Mouse (Mus musculus) intestine, postnatal 0 days (tissue): ENCODE data around the gene Dbnl. TPM values are rescaled to one million over a fixed set of nuclear protein-coding genes. Genes with fewer than 3 reads are reported as not detected.

Source experiments
- ATAC-seq: fragments of 200-750 bp; cut with Nextera tagmentation; 2 replicates; pipeline ENCODE4 v1.8.0; 2017; ENCODE audit warnings: mild to moderate bottlenecking, moderate TSS enrichment, moderate library complexity
- H3K27ac ChIP-seq: fragments of 300-500 bp; sonication (generic); 2 replicates; pipeline ENCODE4 v1.5.1; 2014; ENCODE audit warnings: mild to moderate bottlenecking, low read depth, low read length, moderate library complexity
- H3K27me3 ChIP-seq: fragments of 300-500 bp; sonication (generic); replicated peaks from 2 replicates; pipeline ENCODE4 v1.6.1; 2014; ENCODE audit warnings: low read length, mixed read lengths; ENCODE audit not compliant: control insufficient read depth, insufficient read depth
- H3K36me3 ChIP-seq: fragments of 300-500 bp; sonication (generic); 2 replicates; pipeline ENCODE4 v1.6.1; 2014; ENCODE audit warnings: mild to moderate bottlenecking, moderate library complexity; ENCODE audit not compliant: control insufficient read depth, insufficient read depth
- H3K4me1 ChIP-seq: fragments of 300-500 bp; sonication (generic); replicated peaks from 2 replicates; pipeline ENCODE4 v1.6.1; 2014; ENCODE audit warnings: antibody characterized with exemption, low read length, mixed read lengths; ENCODE audit not compliant: control insufficient read depth, insufficient read depth
- H3K4me2 ChIP-seq: fragments of 300-500 bp; sonication (generic); replicated peaks from 2 replicates; pipeline ENCODE4 v1.6.1; 2014; ENCODE audit warnings: low read depth, mild to moderate bottlenecking, moderate library complexity
- H3K4me3 ChIP-seq: fragments of 300-500 bp; sonication (generic); 2 replicates; pipeline ENCODE4 v1.5.1; 2014; ENCODE audit warnings: low read depth, low read length
- H3K9ac ChIP-seq: fragments of 300-500 bp; sonication (generic); 2 replicates; pipeline ENCODE4 v1.6.1; 2014; ENCODE audit warnings: mild to moderate bottlenecking, low read depth, low read length
- H3K9me3 ChIP-seq: fragments of 300-500 bp; sonication (generic); 2 replicates; pipeline ENCODE4 v1.6.1; 2016; ENCODE audit warnings: mixed run types; ENCODE audit not compliant: control insufficient read depth
- CTCF ChIP-seq: sonication (generic); IDR thresholded peaks from 2 replicates; pipeline ENCODE4 v1.5.1; 2016; ENCODE audit warnings: low read depth, mild to moderate bottlenecking, control low read depth, antibody characterized with exemption, moderate library complexity
- WGBS: fragments of 180-500 bp; shearing (Covaris S2); extraction: QIAGEN DNeasy Blood & Tissue Kit; methylation state at CpG from one replicate; pipeline ENCODE4 v1.1.7; 2014; 5-methylcytosine and 5-hydroxymethylcytosine counted together
- polyA plus RNA-seq: library from polyadenylated mRNA; unstranded; fragments of >200 nt; fragmentation: Nextera tagmentation; extraction: Ambion mirVana; gene quantifications from 2 replicates; pipeline ENCODE4 v1.2.1, GENCODE M21; 2015

The Dbnl gene
- polyA plus RNA-seq, 1 experiment from 2014 or later: 93.0 TPM

GRCm38 (mm10) chr11:5837251-5838246, 49.3 kb downstream of the Dbnl start, which contains the start of gene Polm:
Gene Polm, minus strand, starts transcription at chr11:5838016.
- WGBS: under 1% methylated on average over 63 of the region's 63 CpGs
- Histone ChIP-seq H3K4me2 (peak within 1 kb of the TSS; percentile 80), H3K4me1 (peaks cover 7% of the 10 kb centered on the region; the same call in 1 of the 2 replicates), H3K4me3 (peak within 1 kb of the TSS; percentile 57), H3K9me3 (no peaks in the 10 kb centered on the region), H3K36me3 (peaks cover 31% of the 10 kb centered on the region), H3K9ac (peak within 1 kb of the TSS; percentile 66), H3K27ac (peak within 1 kb of the TSS; percentile 85), H3K27me3 (no peaks in the 10 kb centered on the region)
- peak; percentile 89 for ATAC-seq
- TF ChIP-seq CTCF: peak; percentile 88

DNA sequence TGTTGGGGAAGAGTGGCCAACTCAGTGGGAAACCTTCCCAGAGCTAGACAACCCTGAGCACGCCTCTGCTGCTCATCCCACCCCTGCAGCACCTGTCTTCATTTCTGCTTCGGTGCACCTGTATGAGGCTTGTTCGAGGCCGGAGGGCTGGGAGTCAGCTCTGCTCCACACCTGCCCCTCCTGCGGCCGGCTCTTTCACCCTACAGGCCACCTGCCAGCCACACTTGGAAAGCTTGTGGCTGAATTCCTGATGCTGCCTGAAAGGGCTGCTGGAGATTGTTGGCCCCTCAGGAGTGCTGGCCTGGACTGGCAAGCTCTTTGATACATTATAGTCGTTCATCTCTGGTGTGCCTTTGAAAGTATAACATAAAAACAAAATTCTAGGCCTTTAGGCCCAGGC, 52.1 kb downstream of the Dbnl start:
- Histone ChIP-seq H3K4me3 (no peak overlapping the region), H3K4me1 (peaks cover 7% of the 10 kb centered on the region; the same call in 1 of the 2 replicates), H3K36me3 (peaks cover 4% of the 10 kb centered on the region; the same call in 1 of the 2 replicates), H3K27ac (no peak overlapping the region), H3K27me3 (no peaks in the 10 kb centered on the region), H3K9me3 (no peaks in the 10 kb centered on the region), H3K4me2 (no peak overlapping the region), H3K9ac (no peak overlapping the region)
- ATAC-seq: no peak
- 89% methylated on average over 7 of the region's 7 CpGs for WGBS
- no peak for TF ChIP-seq CTCF

DNA sequence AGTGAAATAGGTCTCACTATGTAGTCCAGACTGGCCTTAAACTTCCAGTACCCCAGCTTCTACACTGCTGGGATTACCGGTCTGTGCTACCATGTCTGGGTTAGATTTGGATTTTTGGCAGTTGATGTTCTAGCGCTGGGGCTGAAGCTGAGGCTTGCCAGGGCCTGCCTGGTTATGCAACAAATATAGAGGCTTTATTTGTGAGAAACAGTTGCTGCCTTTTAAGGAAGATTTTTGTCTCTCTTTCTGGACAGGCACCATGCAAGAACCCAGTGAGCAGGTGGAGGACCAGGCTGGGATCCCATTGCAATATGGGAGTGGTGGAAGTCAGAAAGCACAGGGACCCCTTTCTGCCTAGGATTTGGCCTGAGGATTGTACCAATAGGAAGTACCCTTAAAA, 53.5 kb downstream of the Dbnl start:
- ATAC-seq: no peak
- WGBS: 93% methylated on average over 2 of the region's 2 CpGs
- H3K4me1 ChIP-seq: peaks cover under 1% of the 10 kb centered on the region; the same call in 1 of the 2 replicates

GRCm38 (mm10) chr11:5843131-5843530, 54.8 kb downstream of the Dbnl start:
- Histone ChIP-seq H3K27me3 (no peaks in the 10 kb centered on the region), H3K27ac (no peak overlapping the region), H3K9ac (no peak overlapping the region), H3K36me3 (no peaks in the 10 kb centered on the region), H3K4me1 (no peaks in the 10 kb centered on the region), H3K4me3 (no peak overlapping the region), H3K4me2 (no peak overlapping the region), H3K9me3 (no peaks in the 10 kb centered on the region)
- WGBS: 87% methylated on average over 3 of the region's 3 CpGs
- no peak for TF ChIP-seq CTCF
- no peak for ATAC-seq

More for the DNA sequence above, 53.5 kb downstream of the Dbnl start:
- H3K4me2 ChIP-seq: no peak overlapping the region
- no peaks in the 10 kb centered on the region for H3K9me3 ChIP-seq
- no peaks in the 10 kb centered on the region for H3K27me3 ChIP-seq
- no peak overlapping the region for H3K27ac ChIP-seq
- H3K9ac ChIP-seq: no peak overlapping the region
- no peaks in the 10 kb centered on the region for H3K36me3 ChIP-seq
- H3K4me3 ChIP-seq: no peak overlapping the region
- TF ChIP-seq CTCF: no peak

DNA sequence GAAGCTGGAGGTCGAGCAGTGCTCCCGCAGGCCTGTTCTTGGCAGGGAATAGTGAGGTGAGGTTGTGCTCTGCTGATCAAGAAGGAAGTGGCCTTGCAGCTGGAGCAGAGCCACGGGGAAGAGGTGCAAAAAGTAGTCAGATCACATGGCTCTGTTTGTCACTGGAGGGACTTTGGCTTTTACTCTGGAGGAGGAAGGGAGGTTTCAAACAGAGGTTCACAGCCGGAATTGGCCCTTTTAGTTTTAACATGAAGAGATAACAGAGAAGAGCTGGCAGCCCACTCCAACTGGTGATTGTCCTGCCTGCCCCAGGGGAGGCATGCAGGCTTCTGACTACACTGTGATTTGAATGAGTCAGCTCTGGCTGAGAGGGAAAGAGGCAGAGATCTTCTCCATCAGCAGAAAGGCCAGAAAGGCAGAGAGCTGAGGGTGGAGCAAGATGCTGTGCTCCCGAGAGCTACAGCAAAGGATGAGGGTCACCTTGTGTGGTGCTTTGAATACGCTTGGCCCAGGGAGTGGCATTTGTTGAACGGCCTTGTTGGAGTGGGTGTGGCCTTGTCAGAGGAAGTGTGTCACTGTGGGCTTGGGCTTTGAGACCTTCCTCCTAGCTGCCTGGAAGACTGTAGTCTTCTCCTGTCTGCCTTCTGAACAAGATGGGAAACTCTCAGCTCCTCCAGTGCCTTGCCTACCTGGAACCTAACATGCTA, 58.5 kb downstream of the Dbnl start:
- WGBS: 44% methylated on average over 7 of the region's 7 CpGs
- H3K27me3 ChIP-seq: no peaks in the 10 kb centered on the region
- no peaks in the 10 kb centered on the region for H3K36me3 ChIP-seq
- peak; percentile 77 for ATAC-seq
- no peak overlapping the region for H3K4me2 ChIP-seq
- H3K9me3 ChIP-seq: no peaks in the 10 kb centered on the region
- no peak overlapping the region for H3K27ac ChIP-seq
- TF ChIP-seq CTCF: no peak
- no peak overlapping the region for H3K9ac ChIP-seq
- no peaks in the 10 kb centered on the region for H3K4me1 ChIP-seq
- H3K4me3 ChIP-seq: no peak overlapping the region

GRCm38 (mm10) chr11:5848741-5849140, 60.5 kb downstream of the Dbnl start:
- no peak for TF ChIP-seq CTCF
- H3K27ac ChIP-seq: no peak overlapping the region
- no peak overlapping the region for H3K4me3 ChIP-seq
- no peaks in the 10 kb centered on the region for H3K27me3 ChIP-seq
- no peaks in the 10 kb centered on the region for H3K9me3 ChIP-seq
- H3K4me1 ChIP-seq: no peaks in the 10 kb centered on the region
- no peak for ATAC-seq
- H3K36me3 ChIP-seq: no peaks in the 10 kb centered on the region
- no peak overlapping the region for H3K4me2 ChIP-seq
- no peak overlapping the region for H3K9ac ChIP-seq
- 67% methylated on average over 6 of the region's 6 CpGs for WGBS
